ENCODE assay signal across 8 mouse cellular contexts in genomic region chr2:166433655-166434333, GRCm38 (mm10).
DNase-seq lines count a peak whose midpoint lies in the region; ATAC-seq and TF ChIP-seq lines count a peak whose summit lies in the region.

No protein-coding gene starts in this region.

- H3K4me3 ChIP-seq in neural tube, embryonic 13.5 days = no peak overlapping the region
- no peak overlapping the region for H3K4me3 ChIP-seq in embryonic facial prominence, embryonic 10.5 days
- no peak overlapping the region for H3K4me3 ChIP-seq in olfactory bulb, adult 2 months (ENCODE audit: insufficient read depth, low read depth, low read length)

- 0 out of 2 replicates have a peak, but pooled peaks have one; percentile 28 for ATAC-seq in neural tube, embryonic 13.5 days (ENCODE audit: low read depth)

- H3K36me3 ChIP-seq in neural tube, embryonic 13.5 days = no peaks in the 10 kb centered on the region
- no peaks in the 10 kb centered on the region for H3K36me3 ChIP-seq in embryonic facial prominence, embryonic 10.5 days (replicated peaks)

- TF ChIP-seq CTCF in olfactory bulb, adult 2 months (IDR thresholded peaks at IDR 0.05; ENCODE audit: insufficient read depth, low read depth, low read length) = no peak

- intact Hi-C loops in left cerebral cortex, postnatal 10 days (cut with DNase I) = loop anchor here (5.0 kb wide), 1 partner anchor 326 kb away; no protein-coding TSS in a partner anchor

- H3K27ac ChIP-seq in neural tube, embryonic 13.5 days (replicated peaks) = peak overlapping the region; percentile 53
- H3K27ac ChIP-seq in embryonic facial prominence, embryonic 10.5 days (replicated peaks) = peak overlapping the region; percentile 26
- peak overlapping the region; percentile 45 for H3K27ac ChIP-seq in olfactory bulb, adult 2 months (ENCODE audit: insufficient read depth, low read depth, low read length)

- H3K9ac ChIP-seq in neural tube, embryonic 13.5 days = peak overlapping the region; percentile 34; the same call in 1 of the 2 replicates

- TF ChIP-seq POLR2A in olfactory bulb, adult 2 months (IDR thresholded peaks at IDR 0.05; ENCODE audit: insufficient read depth, low read depth, low read length) = no peak

- no peak overlapping the region for H3K4me2 ChIP-seq in neural tube, embryonic 13.5 days

- WGBS in neural tube, embryonic 13.5 days = 69% methylated on average over 15 of the region's 15 CpGs
- WGBS in embryonic facial prominence, embryonic 10.5 days = 83% methylated on average over 15 of the region's 15 CpGs
- WGBS in olfactory bulb, adult 2 months = 42% methylated on average over 15 of the region's 15 CpGs

- peaks cover 55% of the 10 kb centered on the region for H3K4me1 ChIP-seq in neural tube, embryonic 13.5 days (replicated peaks)
- peaks cover 50% of the 10 kb centered on the region for H3K4me1 ChIP-seq in embryonic facial prominence, embryonic 10.5 days
- peaks cover 25% of the 10 kb centered on the region for H3K4me1 ChIP-seq in olfactory bulb, adult 2 months (ENCODE audit: control insufficient read depth, insufficient read depth, low read length)

- no peak for DNase-seq in neural tube, embryonic 10.5 days (ENCODE audit: extremely low spot score, low spot score)
- no peak for DNase-seq in embryonic facial prominence, embryonic 10.5 days (ENCODE audit: low spot score)
- peak; percentile 55 to 58 for DNase-seq in heart, adult 9 months (ENCODE audit: low spot score in 2 of 2)
- peak; percentile 76 to 78 for DNase-seq in left cerebral cortex, postnatal 10 days (ENCODE audit: extremely low spot score in 1 of 2, low spot score in 2 of 2)
- DNase-seq in spleen, postnatal 10 days (ENCODE audit: low spot score in 2 of 2) = no peak
- no peak for DNase-seq in thymus, postnatal 14 days

- H3K9me3 ChIP-seq in neural tube, embryonic 13.5 days = no peaks in the 10 kb centered on the region
- no peaks in the 10 kb centered on the region for H3K9me3 ChIP-seq in embryonic facial prominence, embryonic 10.5 days

- H3K27me3 ChIP-seq in neural tube, embryonic 13.5 days = no peaks in the 10 kb centered on the region; the same call in 1 of the 2 replicates
- H3K27me3 ChIP-seq in embryonic facial prominence, embryonic 10.5 days (replicated peaks; ENCODE audit: low read depth, poor library complexity, severe bottlenecking) = 0 out of 2 replicates have a peak, but pooled peaks cover 9% of the 10 kb centered on the region

Comparison
In these comparisons a context has a peak if more than half of its experiments do, and no peak if none do; other contexts are left out.
1. DNase-seq: peak in heart, adult 9 months (2 of 2) and left cerebral cortex, postnatal 10 days (2 of 2); none in neural tube, embryonic 10.5 days (single experiment), embryonic facial prominence, embryonic 10.5 days (single experiment), spleen, postnatal 10 days (0 of 2) and thymus, postnatal 14 days (single experiment).
2. Peak in every context shown above with its lines, with median percentiles within 50 percentile points of each other: H3K27ac ChIP-seq.